Mouse (Mus musculus) liver, embryonic 15.5 days (tissue): ENCODE data around the gene Magi1. TPM values are rescaled to one million over a fixed set of nuclear protein-coding genes. Genes with fewer than 3 reads are reported as not detected.

ENCODE experiments used
- ATAC-seq: fragments of 200-750 bp; cut with Nextera tagmentation; 2 replicates; pipeline ENCODE4 v1.8.0; 2017; ENCODE audit warnings: moderate number of reproducible peaks, mild to moderate bottlenecking, moderate library complexity; ENCODE audit not compliant: insufficient read depth
- H3K27ac ChIP-seq: fragments of 300-500 bp; sonication (generic); replicated peaks from 2 replicates; pipeline ENCODE4 v1.5.1; 2015; ENCODE audit warnings: mild to moderate bottlenecking, inconsistent platforms
- H3K27me3 ChIP-seq: fragments of 300-500 bp; sonication (generic); 2 replicates; pipeline ENCODE4 v1.6.1; 2015; ENCODE audit warnings: mild to moderate bottlenecking, inconsistent platforms
- H3K36me3 ChIP-seq: fragments of 300-500 bp; sonication (generic); replicated peaks from 2 replicates; pipeline ENCODE4 v1.6.1; 2015; ENCODE audit warnings: moderate library complexity, mild to moderate bottlenecking, inconsistent platforms
- H3K4me1 ChIP-seq: fragments of 300-500 bp; sonication (generic); replicated peaks from 2 replicates; pipeline ENCODE4 v1.6.1; 2015; ENCODE audit warnings: inconsistent platforms
- H3K4me2 ChIP-seq: fragments of 300-500 bp; sonication (generic); 2 replicates; pipeline ENCODE4 v1.6.1; 2015; ENCODE audit warnings: moderate library complexity, mild to moderate bottlenecking, inconsistent platforms
- H3K4me3 ChIP-seq: fragments of 300-500 bp; sonication (generic); replicated peaks from 2 replicates; pipeline ENCODE4 v1.5.1; 2015; ENCODE audit warnings: mild to moderate bottlenecking, inconsistent platforms
- H3K9ac ChIP-seq: fragments of 300-500 bp; sonication (generic); 2 replicates; pipeline ENCODE4 v1.6.1; 2015; ENCODE audit warnings: moderate library complexity, mild to moderate bottlenecking, inconsistent platforms
- H3K9me3 ChIP-seq: fragments of 300-500 bp; sonication (generic); replicated peaks from 2 replicates; pipeline ENCODE4 v1.6.1; 2016; ENCODE audit warnings: inconsistent platforms
- WGBS: fragments of 180-500 bp; shearing (Covaris S2); methylation state at CpG from one replicate; pipeline ENCODE4 v1.1.7; 2015; ENCODE audit warnings: mixed read lengths; ENCODE audit not compliant: insufficient replicate concordance; 5-methylcytosine and 5-hydroxymethylcytosine counted together
- polyA plus RNA-seq: library from polyadenylated mRNA; unstranded; fragments of >200 nt; fragmentation: Nextera tagmentation; extraction: Ambion mirVana; gene quantifications from 2 replicates; pipeline ENCODE4 v1.2.1, GENCODE M21; 2015

Gene Magi1
- polyA plus RNA-seq, 1 experiment from 2014 or later, result 1.1 TPM

GRCm38 (mm10) chr6:94282301-94283241 is 1.1 kb downstream of the Magi1 start:
- ATAC-seq, result no peak
- Histone ChIP-seq H3K4me3 (peak overlapping the region; percentile 64), H3K9ac (peak overlapping the region; percentile 32; the same call in 1 of the 2 replicates), H3K27ac (peak overlapping the region; percentile 86), H3K9me3 (no peaks in the 10 kb centered on the region), H3K36me3 (no peaks in the 10 kb centered on the region), H3K27me3 (peaks cover 57% of the 10 kb centered on the region), H3K4me1 (peaks cover 11% of the 10 kb centered on the region; the same call in 1 of the 2 replicates), H3K4me2 (peak overlapping the region; percentile 79)
- WGBS, result 2% methylated on average over 55 of the region's 55 CpGs

DNA sequence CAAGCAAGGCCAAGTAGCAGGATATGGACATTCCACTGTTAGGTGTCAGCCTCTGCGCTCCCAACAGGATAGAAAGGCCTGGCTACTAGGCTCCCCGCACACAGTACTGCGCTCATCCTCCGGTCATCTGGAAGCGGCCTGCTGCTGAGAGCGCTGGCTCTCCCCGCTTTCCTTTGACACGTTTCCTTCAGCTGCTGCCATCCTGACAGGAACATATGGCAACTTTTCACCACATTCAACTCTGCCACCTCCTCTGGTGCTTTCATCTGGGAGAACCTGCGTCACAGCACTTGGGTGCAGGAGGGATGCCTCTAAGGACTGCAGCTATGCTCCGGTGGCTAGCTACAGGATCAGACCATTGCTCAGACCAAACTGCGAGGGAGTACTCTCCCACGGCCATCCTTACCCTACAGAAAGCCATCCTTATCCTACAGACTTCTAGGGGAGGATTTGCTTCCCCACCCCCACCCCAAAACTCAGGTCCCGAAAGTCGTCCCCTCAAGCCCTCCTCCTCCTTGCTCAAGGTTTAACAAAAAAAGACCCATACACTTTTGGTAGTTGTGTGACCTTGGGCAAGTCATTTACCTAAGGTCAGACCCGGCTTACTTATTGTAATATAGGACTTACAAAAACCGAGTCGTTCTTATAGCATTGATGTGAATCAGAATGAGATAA is 2.0 kb downstream of the Magi1 start:
- Histone ChIP-seq H3K4me3 (peak overlapping the region; percentile 64), H3K9me3 (no peaks in the 10 kb centered on the region), H3K4me1 (peaks cover 11% of the 10 kb centered on the region; the same call in 1 of the 2 replicates), H3K27me3 (peaks cover 57% of the 10 kb centered on the region), H3K9ac (no peak overlapping the region), H3K27ac (no peak overlapping the region), H3K36me3 (no peaks in the 10 kb centered on the region), H3K4me2 (peak overlapping the region; percentile 79)
- WGBS, result 6% methylated on average over 17 of the region's 17 CpGs
- no peak for ATAC-seq

GRCm38 (mm10) chr6:94273941-94274340 is 9.8 kb downstream of the Magi1 start:
- WGBS, result 52% methylated on average over 3 of the region's 3 CpGs
- no peak overlapping the region for H3K27ac ChIP-seq
- H3K9ac ChIP-seq, result no peak overlapping the region
- ATAC-seq, result no peak
- H3K9me3 ChIP-seq, result no peaks in the 10 kb centered on the region
- no peaks in the 10 kb centered on the region for H3K27me3 ChIP-seq
- H3K4me2 ChIP-seq, result no peak overlapping the region
- H3K4me3 ChIP-seq, result no peak overlapping the region
- H3K36me3 ChIP-seq, result no peaks in the 10 kb centered on the region
- no peaks in the 10 kb centered on the region for H3K4me1 ChIP-seq

DNA sequence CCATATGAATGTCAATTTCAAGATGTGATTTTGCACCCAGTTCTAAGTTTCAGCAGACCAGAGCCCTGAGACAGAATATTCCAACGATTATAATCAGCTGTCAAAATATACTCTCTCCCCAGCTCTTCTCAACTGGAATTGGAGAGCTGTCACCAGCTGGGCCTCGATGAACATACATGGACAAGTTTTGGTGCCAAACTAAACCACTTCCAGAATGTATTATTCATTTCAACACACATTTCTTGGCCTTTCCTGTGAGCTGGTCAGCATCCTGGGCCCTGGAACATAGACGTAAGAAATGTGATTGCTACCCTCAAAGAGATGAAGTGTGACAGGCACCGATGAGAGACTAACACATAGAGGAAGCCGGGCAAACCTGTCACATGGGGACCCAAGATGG is 13.7 kb downstream of the Magi1 start:
- Histone ChIP-seq H3K4me2 (no peak overlapping the region), H3K9me3 (no peaks in the 10 kb centered on the region), H3K4me3 (no peak overlapping the region), H3K27me3 (no peaks in the 10 kb centered on the region), H3K36me3 (no peaks in the 10 kb centered on the region), H3K4me1 (0 out of 2 replicates have a peak, but pooled peaks cover 2% of the 10 kb centered on the region), H3K9ac (no peak overlapping the region), H3K27ac (no peak overlapping the region)
- WGBS, result 62% methylated on average over 5 of the region's 5 CpGs
- no peak for ATAC-seq

GRCm38 (mm10) chr6:94269174-94269573 is 14.5 kb downstream of the Magi1 start:
- 23% methylated on average over 4 of the region's 4 CpGs for WGBS
- no peak overlapping the region for H3K27ac ChIP-seq
- no peak overlapping the region for H3K9ac ChIP-seq
- H3K4me1 ChIP-seq, result 0 out of 2 replicates have a peak, but pooled peaks cover 2% of the 10 kb centered on the region
- no peak overlapping the region for H3K4me2 ChIP-seq
- ATAC-seq, result no peak
- no peaks in the 10 kb centered on the region for H3K36me3 ChIP-seq
- H3K9me3 ChIP-seq, result no peaks in the 10 kb centered on the region
- H3K27me3 ChIP-seq, result no peaks in the 10 kb centered on the region
- no peak overlapping the region for H3K4me3 ChIP-seq

DNA sequence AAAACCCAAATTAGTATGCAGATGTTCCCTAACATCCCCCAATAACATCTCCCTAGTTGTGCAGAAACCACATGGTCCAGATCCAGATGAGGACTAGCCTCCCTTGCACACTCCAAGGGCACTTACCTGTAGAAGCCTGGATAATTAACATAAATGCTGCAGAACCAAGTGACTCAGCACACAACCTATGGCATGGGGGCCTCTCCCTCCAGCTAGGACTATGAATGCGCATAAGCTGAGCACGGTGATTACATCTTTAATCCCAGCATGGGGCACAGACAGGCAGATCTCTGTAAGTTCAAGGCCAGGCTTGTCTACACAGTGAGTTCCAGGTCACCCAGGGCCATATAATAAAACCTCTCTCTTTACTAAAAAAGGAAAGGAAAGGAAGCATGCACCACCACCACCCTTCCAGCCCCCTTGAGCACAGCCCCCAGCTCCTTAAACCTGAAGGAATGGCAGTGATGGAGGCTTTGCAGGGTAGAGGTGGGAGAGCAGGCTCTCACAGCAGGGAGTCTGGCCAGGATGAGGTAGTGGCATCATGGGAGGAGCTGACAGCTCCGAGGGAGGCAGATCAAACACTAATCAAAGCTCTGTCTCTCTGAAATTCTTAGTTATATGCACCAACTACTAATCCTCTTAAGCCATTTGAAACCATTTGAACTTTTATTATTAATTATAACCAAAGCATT is 18.3 kb downstream of the Magi1 start:
- H3K27ac ChIP-seq, result no peak overlapping the region
- ATAC-seq, result no peak
- no peak overlapping the region for H3K9ac ChIP-seq
- peaks cover 9% of the 10 kb centered on the region; the same call in 1 of the 2 replicates for H3K4me1 ChIP-seq
- no peaks in the 10 kb centered on the region for H3K9me3 ChIP-seq
- no peak overlapping the region for H3K4me3 ChIP-seq
- H3K27me3 ChIP-seq, result no peaks in the 10 kb centered on the region
- H3K4me2 ChIP-seq, result no peak overlapping the region
- no peaks in the 10 kb centered on the region for H3K36me3 ChIP-seq
- 59% methylated on average over 3 of the region's 3 CpGs for WGBS

DNA sequence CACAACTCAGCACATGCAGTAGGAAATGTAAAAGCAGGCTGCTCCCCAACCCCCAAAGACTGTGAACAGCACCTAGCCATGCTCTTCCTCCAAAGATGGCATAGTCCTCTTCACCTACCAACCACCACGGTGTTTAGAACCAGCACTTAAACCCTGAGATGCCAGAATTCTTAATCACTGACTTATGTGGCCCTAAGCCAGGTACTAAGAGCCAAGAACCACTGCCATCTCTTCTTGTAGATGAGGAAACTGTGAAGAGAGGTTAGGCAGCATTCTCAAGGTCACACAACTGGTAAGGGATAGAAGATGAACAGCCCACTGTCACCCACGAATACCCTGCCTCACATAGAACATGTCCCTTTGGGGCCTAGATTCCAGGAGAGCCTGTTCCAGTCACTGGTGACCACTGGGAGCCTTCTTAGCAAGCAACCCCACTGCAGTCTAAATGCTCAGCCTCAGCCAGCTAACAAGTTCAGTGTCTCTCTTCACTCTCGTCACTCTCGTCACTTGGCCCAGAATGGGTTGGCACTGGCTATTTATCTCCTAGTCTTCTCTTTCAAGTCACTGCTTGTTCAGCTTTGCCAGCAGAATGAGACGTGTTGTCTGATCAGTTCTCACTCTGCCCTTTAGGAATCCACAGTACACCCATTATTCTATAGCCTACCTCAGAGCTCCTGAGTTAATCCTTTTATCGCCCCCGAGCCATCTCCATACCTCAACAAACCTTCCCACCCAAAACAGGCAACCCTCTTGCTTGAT is 19.4 kb downstream of the Magi1 start:
- no peaks in the 10 kb centered on the region for H3K9me3 ChIP-seq
- ATAC-seq, result no peak
- 58% methylated on average over 7 of the region's 7 CpGs for WGBS
- no peak overlapping the region for H3K4me2 ChIP-seq
- H3K27ac ChIP-seq, result no peak overlapping the region
- no peaks in the 10 kb centered on the region for H3K27me3 ChIP-seq
- no peak overlapping the region for H3K9ac ChIP-seq
- H3K4me1 ChIP-seq, result peaks cover 11% of the 10 kb centered on the region; the same call in 1 of the 2 replicates
- no peaks in the 10 kb centered on the region for H3K36me3 ChIP-seq
- no peak overlapping the region for H3K4me3 ChIP-seq

DNA sequence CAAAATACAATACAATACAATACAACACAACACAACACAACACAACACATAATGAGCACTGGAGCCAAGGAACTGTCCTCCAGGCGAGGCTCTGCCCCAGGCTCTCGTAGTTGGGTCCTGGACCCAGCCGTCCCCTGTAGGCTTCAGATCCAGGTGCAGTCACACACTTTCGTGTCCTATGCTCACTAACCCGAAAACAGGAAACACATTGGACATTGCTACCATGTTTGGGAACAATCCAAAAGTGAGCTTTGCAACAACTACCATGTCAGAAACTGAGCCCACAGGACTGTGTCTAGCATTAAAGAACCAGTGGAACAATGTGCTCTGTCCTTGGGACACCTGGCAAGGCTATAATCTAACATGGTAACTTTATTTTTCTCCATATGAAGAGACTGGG is 22.9 kb downstream of the Magi1 start:
- Histone ChIP-seq H3K9ac (no peak overlapping the region), H3K4me1 (peaks cover 25% of the 10 kb centered on the region), H3K4me2 (no peak overlapping the region), H3K27me3 (no peaks in the 10 kb centered on the region), H3K4me3 (no peak overlapping the region), H3K9me3 (no peaks in the 10 kb centered on the region), H3K27ac (no peak overlapping the region), H3K36me3 (no peaks in the 10 kb centered on the region)
- 65% methylated on average over 5 of the region's 5 CpGs for WGBS
- no peak for ATAC-seq

DNA sequence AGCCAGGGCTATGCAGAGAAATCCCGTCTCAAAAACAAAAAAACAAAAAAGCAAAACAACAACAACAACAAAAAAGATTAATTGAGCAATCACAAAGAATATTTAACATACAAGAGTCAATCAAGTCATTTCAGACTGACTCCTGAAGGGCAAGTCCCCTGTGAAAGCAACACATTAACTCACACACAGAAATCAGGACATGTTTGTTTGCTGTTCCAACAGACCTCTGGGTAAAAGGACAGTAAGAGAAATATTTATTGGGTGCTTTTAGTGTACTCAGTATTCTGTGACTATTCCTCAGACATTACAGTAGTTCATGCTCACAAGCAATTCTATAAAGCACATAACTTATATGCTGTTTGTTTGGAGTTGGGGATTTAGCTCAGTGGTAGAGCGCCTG is 23.7 kb downstream of the Magi1 start:
- Histone ChIP-seq H3K4me1 (peaks cover 29% of the 10 kb centered on the region), H3K27me3 (no peaks in the 10 kb centered on the region), H3K9ac (no peak overlapping the region), H3K27ac (no peak overlapping the region), H3K36me3 (no peaks in the 10 kb centered on the region), H3K9me3 (no peaks in the 10 kb centered on the region), H3K4me3 (no peak overlapping the region), H3K4me2 (no peak overlapping the region)
- no peak for ATAC-seq
- 68% methylated on average over 2 of the region's 2 CpGs for WGBS

GRCm38 (mm10) chr6:94257831-94258173 is 25.9 kb downstream of the Magi1 start:
- Histone ChIP-seq H3K27ac (0 out of 2 replicates have a peak overlapping the region, but pooled peaks have one; percentile 51), H3K27me3 (no peaks in the 10 kb centered on the region), H3K4me1 (peaks cover 39% of the 10 kb centered on the region), H3K36me3 (no peaks in the 10 kb centered on the region), H3K9me3 (no peaks in the 10 kb centered on the region), H3K4me3 (no peak overlapping the region), H3K9ac (no peak overlapping the region), H3K4me2 (no peak overlapping the region; the same call in 1 of the 2 replicates)
- WGBS, result 54% methylated on average over 3 of the region's 3 CpGs
- no peak; the same call in 1 of the 2 replicates for ATAC-seq
